Mouse (Mus musculus) bone marrow, adult 2 months (tissue): ENCODE data around the gene Dag1.

Experiments used
- CTCF ChIP-seq: fragments of 200-500 bp; IDR thresholded peaks from 2 replicates; pipeline ENCODE4 v1.5.1; 2011; ENCODE audit warnings: low read length, control low read depth; ENCODE audit not compliant: control insufficient read depth, insufficient read depth
- POLR2A ChIP-seq: fragments of 200-500 bp; IDR thresholded peaks from 2 replicates; pipeline ENCODE4 v1.6.1; 2011; ENCODE audit warnings: low read depth, mild to moderate bottlenecking, control low read depth, low read length, borderline replicate concordance; ENCODE audit not compliant: control insufficient read depth

- TF ChIP-seq POLR2A (no peak), CTCF (no peak)
Measured at GRCm38 (mm10) chr9:108220380-108220774, 43.4 kb downstream of the Dag1 start.
